Mouse (Mus musculus) thymus, adult 2 months (tissue): ENCODE results near the gene Ube4a. TPM values are rescaled to one million over a fixed set of nuclear protein-coding genes. Genes with fewer than 3 reads are reported as not detected.

Experiments
- DNase-seq: peaks from one replicate; pipeline ENCODE4 v3.0.0; 2021
- H3K27ac ChIP-seq: fragments of 200-500 bp; 2 replicates; pipeline ENCODE4 v1.5.1; 2012; ENCODE audit warnings: low read length, control low read depth; ENCODE audit not compliant: control insufficient read depth, insufficient read depth
- H3K27me3 ChIP-seq: fragments of 200-500 bp; 2 replicates; pipeline ENCODE4 v1.6.1; 2012; ENCODE audit warnings: mild to moderate bottlenecking, low read length, moderate library complexity, mixed read lengths; ENCODE audit not compliant: control insufficient read depth, insufficient read depth
- H3K36me3 ChIP-seq: fragments of 200-500 bp; 2 replicates; pipeline ENCODE4 v1.6.1; 2012; ENCODE audit warnings: mild to moderate bottlenecking, low read length, moderate library complexity; ENCODE audit not compliant: control insufficient read depth, insufficient read depth
- H3K4me1 ChIP-seq: fragments of 200-500 bp; replicated peaks from 2 replicates; pipeline ENCODE4 v1.6.1; 2012; ENCODE audit warnings: low read length; ENCODE audit not compliant: control insufficient read depth, insufficient read depth
- H3K4me3 ChIP-seq: fragments of 200-500 bp; 2 replicates; pipeline ENCODE4 v1.5.1; 2012; ENCODE audit warnings: mild to moderate bottlenecking, low read length, control low read depth, moderate library complexity; ENCODE audit not compliant: control insufficient read depth, insufficient read depth
- CTCF ChIP-seq: fragments of 200-500 bp; IDR thresholded peaks from 2 replicates; pipeline ENCODE4 v1.5.1; 2012; ENCODE audit warnings: mild to moderate bottlenecking, control low read depth, low read length, moderate library complexity, borderline replicate concordance; ENCODE audit not compliant: control insufficient read depth, poor library complexity, insufficient read depth; ENCODE audit errors: extremely low read depth
- POLR2A ChIP-seq: fragments of 200-500 bp; IDR thresholded peaks from 2 replicates; pipeline ENCODE4 v1.6.1; 2012; ENCODE audit warnings: mild to moderate bottlenecking, low read length, control low read depth, moderate library complexity; ENCODE audit not compliant: control insufficient read depth, poor library complexity, insufficient read depth; ENCODE audit errors: extremely low read depth
- WGBS: fragments of 180-500 bp; shearing (Covaris S2); methylation state at CpG from one replicate; pipeline ENCODE4 v1.1.7; 2018; 5-methylcytosine and 5-hydroxymethylcytosine counted together
- polyA plus RNA-seq: library from polyadenylated mRNA; depleted of rRNA; stranded (reverse); fragments of >200 nt; gene quantifications from 2 replicates; pipeline ENCODE4 v1.2.3, GENCODE M21; 2012; rRNA removed

Gene Ube4a
- 23.0 and 23.7 TPM in 2 replicates for polyA plus RNA-seq

GRCm38 (mm10) chr9:44965126-44965832, at the start of gene Ube4a:
Ube4a (minus strand) TSS chr9:44965600.
- peak; percentile 100 for DNase-seq
- H3K36me3 ChIP-seq: peaks cover 25% of the 10 kb centered on the region
- H3K4me3 ChIP-seq: peak within 1 kb of the TSS; percentile 67
- TF ChIP-seq POLR2A (peak; percentile 64; the same call in 1 of the 2 replicates), CTCF (no peak)
- H3K27me3 ChIP-seq: no peaks in the 10 kb centered on the region
- H3K4me1 ChIP-seq: no peaks in the 10 kb centered on the region
- under 1% methylated on average over 39 of the region's 39 CpGs for WGBS
- H3K27ac ChIP-seq: peak within 1 kb of the TSS; percentile 37

GRCm38 (mm10) chr9:45014879-45015278, 49.5 kb upstream of the Ube4a start:
- TF ChIP-seq CTCF (no peak), POLR2A (no peak)
- peak; percentile 52 for DNase-seq
- 16% methylated on average over 2 of the region's 2 CpGs for WGBS
- Histone ChIP-seq H3K4me1 (peaks cover 26% of the 10 kb centered on the region), H3K27ac (no peak overlapping the region), H3K27me3 (no peaks in the 10 kb centered on the region), H3K36me3 (no peaks in the 10 kb centered on the region), H3K4me3 (no peak overlapping the region)

- Histone ChIP-seq H3K27me3 (no peaks in the 10 kb centered on the region), H3K4me1 (peaks cover 32% of the 10 kb centered on the region), H3K4me3 (no peak overlapping the region), H3K36me3 (peaks cover 8% of the 10 kb centered on the region), H3K27ac (peak overlapping the region; percentile 77; the same call in 1 of the 2 replicates)
- DNase-seq: no peak
- 10% methylated on average over 6 of the region's 6 CpGs for WGBS
- TF ChIP-seq POLR2A: no peak
- TF ChIP-seq CTCF: no peak
These were observed 45.9 kb upstream of the Ube4a start for GRCm38 (mm10) chr9:45011291-45011690.

- TF ChIP-seq CTCF: no peak
- no peak for TF ChIP-seq POLR2A
- WGBS: 7% methylated on average over 4 of the region's 4 CpGs
- peaks cover 30% of the 10 kb centered on the region for H3K4me1 ChIP-seq
- peak overlapping the region; percentile 77 for H3K27ac ChIP-seq
- DNase-seq: peak; percentile 81
- peaks cover 16% of the 10 kb centered on the region for H3K36me3 ChIP-seq
- H3K27me3 ChIP-seq: no peaks in the 10 kb centered on the region
- H3K4me3 ChIP-seq: no peak overlapping the region
These were observed 45.1 kb upstream of the Ube4a start for GRCm38 (mm10) chr9:45010461-45010860.

- H3K36me3 ChIP-seq: peaks cover 27% of the 10 kb centered on the region
- peak within 1 kb of the TSS; percentile 82 for H3K4me3 ChIP-seq
- DNase-seq: peak; percentile 83
- H3K4me1 ChIP-seq: peaks cover 30% of the 10 kb centered on the region
- H3K27me3 ChIP-seq: no peaks in the 10 kb centered on the region
- no peak for TF ChIP-seq CTCF
- TF ChIP-seq POLR2A: peak; percentile 77
- peak within 1 kb of the TSS; percentile 96 for H3K27ac ChIP-seq
- 19% methylated on average over 19 of the region's 19 CpGs for WGBS
These were observed 44.0 kb upstream of the Ube4a start, which contains the start of gene Cd3e for GRCm38 (mm10) chr9:45009180-45010078. Cd3e (minus strand) TSS chr9:45009627.

- H3K27me3 ChIP-seq: no peaks in the 10 kb centered on the region
- 42% methylated on average over 4 of the region's 4 CpGs for whole genome bisulfite sequencing
- DNase-seq: peak; percentile 70
- H3K36me3 ChIP-seq: peaks cover 38% of the 10 kb centered on the region
- peak overlapping the region; percentile 96 for H3K27ac ChIP-seq
- TF ChIP-seq POLR2A (peak; percentile 61), CTCF (no peak)
- H3K4me3 ChIP-seq: peak overlapping the region; percentile 82
- H3K4me1 ChIP-seq: peaks cover 30% of the 10 kb centered on the region
These were observed 42.9 kb upstream of the Ube4a start for GRCm38 (mm10) chr9:45008342-45008741.
